Mouse (Mus musculus) mesoderm, embryonic 11.5 days (tissue): ENCODE data around the gene Gnaq.
A peak's percentile ranks its signal among the peaks of the same experiment; 100 is the strongest.
"Not testable (repeated sequence)": the region's sequence is repeated elsewhere in the genome, so short reads cannot be mapped to it uniquely, and the experiment has no call there.

ENCODE experiments used
- DNase-seq: peaks from one replicate; pipeline ENCODE4 v3.0.0-alpha.2; 2012; ENCODE audit warnings: low read depth, low spot score

Gnaq gene

DNA sequence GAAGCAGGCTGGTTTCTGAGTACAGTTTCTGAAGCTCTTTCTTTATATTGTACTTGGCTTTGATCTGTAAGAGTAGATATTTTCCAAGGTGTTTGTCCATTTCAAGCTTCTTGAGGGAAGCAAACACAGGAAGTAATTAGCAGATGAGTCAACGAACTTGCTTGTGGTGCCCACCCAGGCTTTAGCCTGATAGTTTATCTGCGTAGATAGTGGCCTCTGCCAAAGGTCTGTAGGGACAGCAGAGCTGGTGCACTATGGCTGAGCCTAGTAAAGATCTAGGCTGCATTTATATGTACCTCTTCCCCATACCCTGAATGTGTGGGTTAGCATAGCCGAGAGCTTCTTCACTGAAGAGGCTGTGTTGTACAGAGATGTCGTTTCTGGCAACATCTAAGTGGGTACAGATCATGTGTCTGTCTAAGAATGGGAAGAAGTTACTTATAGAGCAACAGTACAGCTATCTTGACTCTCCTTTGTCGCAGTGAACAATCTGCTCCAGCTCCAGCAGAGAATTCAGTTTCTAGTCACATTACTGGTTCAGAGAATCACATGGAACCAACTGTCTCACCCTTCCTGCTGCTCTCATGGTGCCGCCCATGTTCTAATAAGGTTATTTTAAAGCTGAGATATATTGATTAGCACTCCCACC, 127.3 kb downstream of the Gnaq start:
- DNase-seq, result no peak

DNA sequence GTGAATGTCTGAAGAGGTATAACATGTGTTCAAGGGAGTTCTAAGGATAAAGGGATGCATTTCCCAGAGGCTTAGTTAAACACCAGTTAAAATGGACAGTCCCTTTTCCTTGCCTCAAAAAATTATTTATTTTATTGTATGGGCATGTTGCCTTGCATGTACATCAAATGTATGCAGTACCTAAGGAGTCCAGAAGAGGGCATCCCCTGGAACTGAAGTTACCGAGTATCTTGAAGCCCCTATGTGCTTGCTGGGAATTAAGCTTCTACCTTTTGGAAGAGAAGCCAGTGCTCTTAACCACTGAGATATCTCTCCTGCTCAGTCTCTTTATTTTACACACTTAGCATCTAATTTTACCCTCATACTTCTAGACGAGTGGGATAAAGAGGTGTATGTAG, 127.8 kb downstream of the Gnaq start:
- peak; percentile 52 for DNase-seq

DNA sequence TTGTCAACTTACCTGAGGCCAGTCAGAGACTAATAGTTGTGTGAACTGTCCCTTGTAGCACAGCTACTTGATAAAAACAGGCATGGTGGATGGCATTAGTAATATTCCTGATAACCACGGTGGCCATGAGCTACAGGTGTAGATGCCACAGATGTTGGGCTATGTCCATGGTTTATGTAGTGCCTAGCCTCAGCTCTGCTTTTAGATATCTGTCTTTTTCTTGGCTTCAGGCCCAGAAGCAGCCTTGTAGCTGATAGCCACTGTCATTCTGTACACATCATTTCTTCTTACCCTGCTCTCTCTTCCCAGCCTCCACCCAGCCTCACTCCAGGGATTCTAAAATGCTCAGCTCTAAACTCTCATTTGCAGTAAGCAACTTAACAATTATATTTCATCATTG, 128.3 kb downstream of the Gnaq start:
- DNase-seq, result no peak

DNA sequence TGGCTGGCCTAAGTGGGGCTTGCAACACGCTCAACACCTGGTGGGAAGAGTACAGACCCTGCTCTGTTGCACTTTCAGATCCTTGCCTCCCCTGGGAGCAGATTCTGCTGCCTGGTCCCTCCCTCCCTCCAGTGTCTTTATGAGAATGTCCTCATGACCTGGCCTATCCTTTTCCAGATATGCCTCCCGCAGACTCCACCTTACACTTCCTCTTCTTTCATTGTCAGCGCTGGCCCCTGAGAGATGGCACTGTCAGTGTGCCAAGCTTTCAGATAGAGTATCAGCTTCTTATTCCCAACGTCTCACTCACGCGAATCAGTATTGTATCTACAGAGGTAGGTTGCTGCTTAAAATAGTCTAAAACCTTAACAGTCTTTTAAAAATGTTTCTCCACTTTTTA, 129.0 kb downstream of the Gnaq start:
- no peak for DNase-seq

DNA sequence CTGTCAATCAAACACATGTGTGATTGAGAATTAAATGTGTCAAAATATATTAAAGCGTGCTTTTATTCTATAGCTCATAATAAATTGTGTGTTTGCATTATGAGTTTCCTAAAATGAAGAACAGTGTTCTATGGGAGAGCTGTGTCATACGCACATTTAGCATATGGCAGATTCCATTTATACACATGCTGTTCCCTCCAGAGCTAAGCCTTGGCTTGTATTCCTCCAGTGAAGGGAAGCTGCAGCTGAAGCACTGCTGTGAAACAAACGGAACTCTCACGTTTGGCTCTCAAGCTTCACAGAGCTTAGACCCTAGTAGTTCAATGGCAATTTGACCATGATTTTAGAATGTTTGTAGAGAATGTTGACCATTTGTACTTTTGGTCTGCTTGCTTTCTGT, 129.7 kb downstream of the Gnaq start:
- DNase-seq, result no peak

DNA sequence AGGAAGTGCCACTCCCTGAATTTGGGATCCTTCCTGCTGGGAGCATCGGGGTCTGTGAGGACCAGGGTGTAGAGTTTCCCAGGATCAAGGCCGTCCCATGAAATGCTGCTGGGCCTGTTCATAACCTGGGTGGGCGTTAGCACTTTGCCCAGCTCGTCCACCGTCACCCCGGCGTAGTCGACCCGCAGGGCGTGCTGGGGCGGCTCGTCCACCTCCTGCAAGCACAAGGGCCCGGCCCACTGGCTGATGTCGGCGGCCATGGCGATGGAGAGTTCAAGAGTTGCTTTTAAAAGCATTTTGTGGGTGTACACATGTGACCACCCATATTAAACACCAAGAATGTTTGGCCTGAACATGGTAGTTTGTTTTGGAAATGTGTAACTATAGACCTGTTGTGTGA, 134.7 kb downstream of the Gnaq start:
- not testable (repeated sequence) for DNase-seq

DNA sequence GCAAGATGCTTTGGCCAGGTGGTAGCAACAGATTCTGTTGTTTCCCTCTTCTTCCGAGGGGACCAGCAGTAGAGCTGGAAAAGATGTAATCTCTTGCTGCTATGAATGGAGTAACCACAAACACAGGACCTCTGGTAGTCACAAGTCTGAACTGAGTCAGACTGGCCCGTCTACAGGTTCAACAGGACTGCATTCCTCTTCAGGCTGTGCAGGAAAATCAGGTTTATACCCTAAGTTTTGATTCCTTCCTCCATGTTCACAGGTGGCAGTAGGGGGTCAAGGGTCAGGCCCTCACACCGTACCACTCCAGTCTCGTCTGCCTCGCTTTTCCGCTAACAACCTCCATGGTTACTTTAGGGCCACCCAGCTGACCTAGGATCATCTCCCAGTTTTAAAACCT, 137.6 kb downstream of the Gnaq start:
- no peak for DNase-seq

DNA sequence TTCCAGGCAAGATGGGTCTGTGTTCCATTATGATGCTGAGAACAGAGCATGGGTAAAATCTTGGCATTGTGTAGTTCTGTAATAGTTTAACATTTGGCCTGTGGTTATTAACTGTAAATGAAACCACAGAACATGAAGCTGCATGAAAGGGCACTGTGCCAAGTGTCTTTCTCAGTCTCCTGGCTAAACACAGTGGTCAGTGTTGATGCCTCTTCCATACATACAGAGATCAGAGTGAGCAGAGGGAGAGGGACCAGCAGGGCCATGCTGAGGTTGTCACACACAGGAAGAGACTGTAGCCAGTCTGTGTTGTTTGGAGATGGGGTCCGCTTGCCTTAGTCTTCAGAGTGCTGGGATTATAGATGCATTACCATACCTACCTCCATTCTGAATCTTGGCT, 138.4 kb downstream of the Gnaq start:
- DNase-seq, result no peak

DNA sequence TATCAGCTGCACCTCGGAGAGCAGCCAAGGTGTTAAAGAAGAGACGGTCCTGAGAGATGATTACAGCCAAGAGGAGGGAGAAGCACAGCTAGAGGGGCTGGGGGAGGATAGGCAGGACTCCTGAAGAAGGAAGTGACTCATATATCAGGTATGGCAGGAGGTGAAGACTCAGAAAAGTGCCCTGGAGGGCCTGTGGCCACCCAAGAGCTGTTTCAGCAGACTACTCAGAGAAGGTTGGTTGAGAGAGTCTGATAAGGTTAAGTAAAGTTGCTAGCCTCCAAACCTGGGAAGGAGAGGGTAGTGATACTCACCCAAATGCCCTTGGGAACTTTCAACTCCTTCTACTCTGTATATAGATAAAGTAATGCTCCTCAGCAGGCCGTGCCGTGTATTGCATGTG, 140.4 kb downstream of the Gnaq start:
- no peak for DNase-seq

DNA sequence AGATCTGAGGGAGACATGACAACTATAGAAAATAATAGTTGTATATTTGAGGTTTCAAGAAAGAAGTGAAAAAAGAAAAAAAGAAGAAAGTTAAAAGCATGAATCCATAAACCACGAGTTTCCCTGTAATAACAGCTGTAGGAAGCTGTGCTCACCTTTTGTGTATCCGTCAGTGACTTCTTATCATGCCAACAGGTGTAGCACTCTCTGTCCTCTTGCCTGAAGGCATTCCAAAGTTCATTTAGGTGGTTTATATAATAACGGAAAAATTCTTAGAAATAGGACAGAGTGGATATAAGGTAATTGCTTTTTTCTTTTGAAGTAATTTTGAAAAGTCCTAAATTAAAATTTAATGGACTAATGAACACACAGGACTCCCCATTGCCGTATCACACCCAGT, 147.6 kb downstream of the Gnaq start:
- no peak for DNase-seq

DNA sequence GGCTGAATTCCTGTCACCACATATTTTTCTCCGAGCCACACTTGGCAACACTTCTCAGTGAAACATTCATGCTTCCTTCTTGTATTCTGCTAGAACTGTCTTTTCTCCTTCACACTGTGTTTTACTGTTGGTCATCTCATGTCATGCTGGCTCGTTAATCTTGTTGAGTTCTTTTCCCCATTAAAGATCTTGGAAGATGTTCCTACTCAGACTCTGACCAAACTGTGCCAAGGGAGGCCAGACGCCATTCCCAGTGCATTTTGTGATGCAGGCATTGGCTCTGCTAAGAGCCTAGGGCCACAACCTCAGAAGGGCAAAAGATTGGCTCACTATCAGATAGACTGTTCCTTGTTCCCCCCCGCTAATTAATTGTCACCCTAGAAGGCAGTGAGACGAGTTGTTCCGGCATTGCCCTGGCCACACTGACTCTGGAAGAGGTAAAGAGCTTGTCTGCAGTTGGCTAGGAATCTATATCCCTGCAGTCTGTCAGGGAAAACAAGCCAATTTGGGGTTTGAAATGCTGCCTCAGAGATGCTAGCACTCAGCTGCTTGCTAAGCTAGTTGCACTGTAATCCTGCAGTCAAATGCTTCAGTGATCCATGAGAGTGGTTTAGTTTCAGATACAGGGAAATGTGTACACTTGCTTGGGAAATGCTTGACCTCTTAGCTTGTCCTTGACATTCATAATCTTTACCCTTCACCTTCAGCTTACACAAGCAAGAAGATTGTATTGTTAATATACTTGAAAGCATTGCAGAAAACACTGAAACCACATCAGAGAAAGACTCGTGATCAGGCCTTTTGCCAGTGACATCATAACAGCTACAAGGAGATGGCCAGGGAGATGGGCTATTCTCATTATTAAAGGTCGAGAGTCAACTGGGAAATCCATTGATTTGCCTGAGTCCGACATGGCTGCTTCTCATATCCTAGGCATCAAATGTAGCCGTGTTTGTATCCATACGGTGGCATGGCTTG, 152.7 kb downstream of the Gnaq start:
- DNase-seq, result no peak

DNA sequence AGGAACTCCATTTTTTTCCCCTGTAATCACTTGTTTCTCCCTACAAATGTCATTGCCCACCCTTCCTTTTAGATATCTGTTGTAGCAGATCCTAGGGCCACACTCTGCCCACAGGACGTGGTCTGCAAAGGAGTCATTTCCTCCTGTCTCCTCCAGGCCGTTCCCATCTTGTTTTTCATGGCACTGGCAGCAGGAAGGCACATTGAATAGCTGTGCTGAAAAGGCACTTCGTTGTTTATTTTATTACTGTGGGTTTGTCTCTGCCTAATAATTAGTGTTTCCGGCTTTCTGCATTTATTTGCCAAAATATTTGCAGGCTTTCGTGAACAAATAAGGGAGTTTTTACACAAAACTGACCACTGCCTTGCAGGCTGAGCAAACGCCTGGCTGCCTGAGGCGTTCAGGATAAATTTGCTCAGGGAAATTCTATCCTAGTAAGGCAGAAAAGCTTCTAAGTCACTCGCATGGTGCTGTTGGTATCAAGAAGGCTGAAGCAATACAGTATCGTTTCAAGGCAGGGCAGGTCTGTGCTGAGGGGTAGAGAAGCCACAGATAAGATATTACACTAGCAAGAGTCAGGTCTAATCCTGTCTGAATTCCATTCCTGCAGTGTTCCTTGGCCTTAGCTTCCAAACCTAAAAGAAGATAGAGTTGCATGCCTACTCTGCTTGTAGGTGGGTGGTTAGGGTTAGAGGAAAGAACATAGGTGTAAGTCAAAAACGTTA, 154.0 kb downstream of the Gnaq start:
- no peak for DNase-seq

DNA sequence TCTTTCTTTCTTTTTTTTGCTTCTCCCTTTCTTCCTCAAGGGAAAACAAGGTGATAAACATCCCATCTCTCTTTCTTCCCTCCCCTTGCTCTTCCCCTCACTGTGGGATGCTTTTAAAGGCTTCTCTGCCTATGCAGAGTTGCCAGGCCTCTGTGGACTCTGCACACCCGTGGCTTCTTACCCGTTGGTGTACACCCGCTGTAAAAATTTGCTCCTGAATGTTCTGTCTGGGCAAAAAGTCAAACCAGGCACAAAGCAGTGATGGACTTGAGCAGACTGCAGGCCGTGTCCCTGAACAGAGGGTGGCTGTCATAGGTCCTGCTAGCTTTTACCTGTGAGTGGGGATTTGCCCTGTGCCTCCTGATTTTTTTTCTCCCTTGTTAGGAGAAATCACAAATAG, 154.7 kb downstream of the Gnaq start:
- DNase-seq, result no peak

DNA sequence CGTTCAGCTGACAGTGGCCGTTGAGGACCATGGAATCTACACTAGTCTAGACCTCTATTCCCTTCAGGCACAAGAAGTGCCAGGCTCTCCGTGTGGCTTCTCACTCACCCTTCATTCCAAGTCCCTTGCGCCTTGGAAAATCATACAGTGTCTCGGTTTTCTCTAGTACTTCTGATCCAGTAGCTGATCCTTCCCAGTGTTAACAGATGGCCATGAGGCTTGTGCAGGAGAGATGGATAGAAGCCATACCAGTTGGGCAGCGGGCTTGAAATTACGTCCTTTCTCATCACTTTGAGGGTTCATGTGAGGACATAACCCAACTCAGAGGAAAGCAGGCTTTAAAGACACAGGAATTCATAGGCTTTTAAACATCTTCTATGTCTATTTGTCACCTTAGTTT, 155.3 kb downstream of the Gnaq start:
- no peak for DNase-seq

DNA sequence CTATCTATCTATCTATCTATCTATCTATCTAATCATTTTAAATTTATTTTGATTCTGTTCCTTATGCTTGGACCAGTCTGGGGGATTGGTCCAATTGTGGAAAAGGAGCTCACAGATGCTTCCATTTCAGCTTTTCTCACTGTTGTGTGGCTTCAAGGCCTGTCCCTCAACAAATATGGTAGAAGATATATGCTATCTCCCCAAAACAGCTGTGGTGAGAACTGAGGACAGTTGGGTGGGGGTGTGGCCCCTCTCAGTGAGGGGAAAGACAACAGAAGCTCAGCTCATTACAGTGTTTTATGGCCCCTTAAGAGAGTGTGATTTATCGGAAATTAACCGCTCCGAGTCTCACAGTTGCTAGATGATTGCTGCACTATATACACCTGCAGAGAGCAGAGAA, 158.5 kb downstream of the Gnaq start:
- no peak for DNase-seq

DNA sequence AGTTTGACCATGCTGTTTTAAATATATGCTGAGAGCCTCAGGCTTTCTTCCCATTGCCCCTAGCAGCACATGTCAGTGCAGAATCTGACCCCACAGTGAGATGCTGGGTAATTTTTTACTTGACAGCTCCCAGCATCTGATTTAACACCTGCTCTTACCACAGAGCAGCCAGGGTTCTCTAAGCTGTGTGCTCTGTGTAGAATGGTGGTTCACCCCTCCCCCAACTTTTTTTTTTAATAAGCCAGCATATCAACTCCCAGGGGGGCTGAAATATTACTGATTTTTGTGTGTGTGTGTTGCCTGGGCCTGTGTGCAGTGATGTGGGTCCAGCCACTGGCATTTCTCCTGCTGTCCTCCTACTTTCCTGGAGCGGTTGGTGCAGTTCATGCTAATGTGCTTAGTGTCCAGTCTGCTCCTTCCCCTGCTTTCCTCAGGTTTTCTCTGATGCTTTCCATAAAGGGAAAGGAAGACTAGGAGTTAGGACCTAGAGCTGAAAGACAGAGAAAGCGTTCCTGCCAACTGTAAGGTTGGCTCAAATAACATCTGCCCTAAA, 159.5 kb downstream of the Gnaq start:
- peak; percentile 18 for DNase-seq

DNA sequence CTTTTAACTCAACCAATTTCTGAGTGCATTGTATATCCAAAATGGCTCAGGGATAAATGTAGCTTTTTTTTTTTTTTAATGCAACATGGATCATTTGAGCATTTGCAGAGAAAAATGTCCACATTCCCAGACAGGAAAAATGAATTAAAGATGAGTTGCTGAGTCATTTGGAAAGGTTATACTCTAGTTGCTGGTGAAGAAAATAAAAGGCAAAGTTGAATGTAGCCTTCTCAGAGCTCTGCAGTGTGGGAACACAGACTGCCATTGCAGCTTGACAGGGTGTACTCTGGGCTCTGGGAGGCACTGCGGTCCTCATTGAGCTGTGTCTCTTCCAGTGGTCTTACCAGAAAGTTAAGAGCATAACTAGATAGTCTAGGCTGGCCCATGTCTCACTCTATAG, 160.3 kb downstream of the Gnaq start:
- DNase-seq, result no peak

DNA sequence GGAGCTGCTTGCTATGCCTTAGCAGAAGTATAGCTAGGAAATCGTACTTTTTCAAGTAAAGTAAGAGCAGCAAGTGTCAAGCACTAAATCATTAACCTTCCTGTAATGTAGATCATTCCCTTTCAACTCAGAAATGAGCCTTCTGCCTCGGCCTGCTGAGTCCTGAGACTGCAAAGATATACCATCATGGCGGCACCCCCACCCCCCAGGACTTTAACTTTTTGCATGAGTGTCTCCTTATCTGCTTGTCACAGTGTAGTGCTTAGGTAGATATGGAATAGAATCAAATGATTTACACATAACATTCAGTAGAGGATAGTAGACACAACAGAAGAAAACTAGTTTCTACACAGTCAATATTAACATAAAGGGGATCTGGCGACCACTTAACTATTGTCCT, 167.8 kb downstream of the Gnaq start:
- DNase-seq, result no peak

DNA sequence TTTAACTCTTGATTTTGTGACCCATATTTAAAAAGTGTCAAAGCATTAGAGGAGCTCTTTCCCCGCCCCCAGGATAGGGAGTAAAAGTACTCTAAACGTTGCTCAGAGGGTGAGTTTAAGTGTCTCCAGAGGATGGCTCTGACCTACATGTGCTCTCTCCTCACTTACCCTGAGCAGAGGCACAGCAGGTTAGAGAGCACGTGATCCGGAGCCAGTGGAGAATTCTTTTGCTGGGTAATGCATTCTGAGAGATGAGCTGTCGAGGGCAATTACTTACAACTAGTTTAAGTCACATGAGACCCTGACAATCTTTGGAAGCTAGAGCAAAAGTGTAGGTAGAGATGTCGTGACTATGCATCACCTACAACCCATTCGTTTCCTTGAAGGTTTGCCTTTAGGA, 168.7 kb downstream of the Gnaq start:
- no peak for DNase-seq

DNA sequence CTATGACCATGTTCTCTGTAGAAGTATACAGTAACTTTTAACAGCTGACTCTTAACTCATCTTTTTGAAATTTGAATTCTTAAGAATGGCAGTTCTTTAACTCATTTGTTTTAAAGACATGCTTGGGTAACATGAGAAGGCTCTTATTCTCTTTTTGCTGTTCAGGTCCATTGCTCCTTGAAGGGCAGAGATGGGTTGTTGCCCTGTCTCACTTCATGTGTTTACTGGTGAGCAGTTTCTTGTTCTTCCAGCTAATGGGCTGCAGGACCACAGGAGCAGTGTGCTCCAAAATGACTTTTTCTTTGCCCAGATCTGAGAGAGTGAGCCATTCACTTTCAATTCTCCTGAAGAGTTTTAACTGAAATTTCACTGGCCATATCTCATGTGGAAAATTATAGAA, 176.4 kb downstream of the Gnaq start:
- DNase-seq, result no peak

DNA sequence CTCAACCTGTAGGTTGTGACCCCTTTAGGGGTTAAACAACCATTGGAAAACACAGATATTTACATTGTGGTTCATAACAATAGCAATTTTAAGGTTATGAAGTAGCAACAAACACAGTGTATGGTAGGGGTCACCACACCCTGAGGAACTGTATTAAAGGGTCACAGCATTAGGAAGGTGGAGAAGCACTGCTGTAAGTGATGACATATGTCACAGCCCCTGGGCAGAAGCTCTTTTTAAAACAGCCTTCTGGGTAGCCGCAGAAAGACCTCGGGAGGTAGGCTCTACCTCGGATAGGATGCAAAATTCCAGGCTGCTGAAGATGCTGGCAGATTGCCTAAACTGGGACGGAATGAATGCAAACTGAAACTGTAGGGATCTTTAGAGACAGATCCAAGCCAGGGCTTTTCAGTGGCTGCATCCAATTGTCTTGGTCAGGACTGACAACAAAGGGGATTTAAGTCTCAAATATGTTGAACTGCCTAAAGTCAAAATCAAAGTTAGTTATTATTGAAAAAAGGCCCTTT, 181.7 kb downstream of the Gnaq start:
- DNase-seq, result no peak

DNA sequence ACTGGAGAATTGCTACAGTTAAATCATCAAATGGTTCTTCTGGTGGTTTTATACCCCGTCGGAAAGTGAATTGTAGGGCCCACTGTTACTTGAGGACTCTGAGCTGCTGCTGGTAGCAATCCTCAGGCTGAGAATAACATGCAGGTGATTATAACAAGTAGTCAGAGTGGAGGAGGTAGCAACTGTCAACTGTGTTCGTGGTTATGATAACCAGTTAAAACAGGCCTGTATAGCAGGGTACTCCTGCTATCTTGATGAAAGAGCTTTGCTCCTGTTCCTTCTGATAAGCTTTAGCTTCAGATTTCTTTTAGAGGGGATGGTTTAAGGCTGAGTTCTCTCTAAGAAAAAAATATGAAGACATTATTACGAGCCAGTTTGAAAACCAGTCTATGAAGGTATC, 182.9 kb downstream of the Gnaq start:
- no peak for DNase-seq
